Mouse (Mus musculus) hindbrain, embryonic 10.5 days (tissue): Measurements from ENCODE around the gene Abhd12b. TPM values are rescaled to one million over a fixed set of nuclear protein-coding genes. Genes with fewer than 3 reads are reported as not detected.
A peak's percentile ranks its signal among the peaks of the same experiment; 100 is the strongest.
"Not testable (repeated sequence)": the region's sequence is repeated elsewhere in the genome, so short reads cannot be mapped to it uniquely, and the experiment has no call there.

Experiments
- DNase-seq: peaks from one replicate; pipeline ENCODE4 v3.0.0-alpha.2; 2017; ENCODE audit warnings: low spot score
- H3K27ac ChIP-seq: fragments of 300-500 bp; sonication (generic); 2 replicates; pipeline ENCODE4 v1.5.1; 2016; ENCODE audit warnings: mild to moderate bottlenecking, moderate library complexity
- H3K27me3 ChIP-seq: fragments of 300-500 bp; sonication (generic); 2 replicates; pipeline ENCODE4 v1.6.1; 2016; ENCODE audit warnings: mild to moderate bottlenecking; ENCODE audit not compliant: poor library complexity, insufficient read depth, severe bottlenecking
- H3K36me3 ChIP-seq: fragments of 300-500 bp; sonication (generic); 2 replicates; pipeline ENCODE4 v1.6.1; 2016; ENCODE audit warnings: mild to moderate bottlenecking, moderate library complexity
- H3K4me1 ChIP-seq: fragments of 300-500 bp; sonication (generic); replicated peaks from 2 replicates; pipeline ENCODE4 v1.6.1; 2016; ENCODE audit warnings: mild to moderate bottlenecking
- H3K4me3 ChIP-seq: fragments of 300-500 bp; sonication (generic); 2 replicates; pipeline ENCODE4 v1.5.1; 2016; ENCODE audit warnings: mild to moderate bottlenecking, moderate library complexity
- H3K9me3 ChIP-seq: fragments of 300-500 bp; sonication (generic); 2 replicates; pipeline ENCODE4 v1.6.1; 2016; ENCODE audit warnings: mild to moderate bottlenecking, moderate library complexity
- WGBS: fragments of 180-500 bp; shearing (Covaris S2); methylation state at CpG from one replicate; pipeline ENCODE4 v1.1.7; 2016; 5-methylcytosine and 5-hydroxymethylcytosine counted together
- polyA plus RNA-seq: library from polyadenylated mRNA; unstranded; fragments of >200 nt; fragmentation: Nextera tagmentation; extraction: Ambion mirVana; gene quantifications from 2 replicates; pipeline ENCODE4 v1.2.1, GENCODE M21; 2016

The Abhd12b gene
- polyA plus RNA-seq, 1 experiment from 2014 or later: not detected

GRCm38 (mm10) chr12:70144106-70144587 is 9.8 kb upstream of the Abhd12b start:
- H3K9me3 ChIP-seq, H3K27me3 ChIP-seq, H3K36me3 ChIP-seq, H3K4me3 ChIP-seq: not testable (repeated sequence)
- WGBS: 28% methylated on average over 3 of the region's 3 CpGs
- peak overlapping the region; percentile 79 for H3K27ac ChIP-seq
- DNase-seq: peak; percentile 20
- peaks cover 26% of the 10 kb centered on the region for H3K4me1 ChIP-seq

- DNase-seq: peak; percentile 65
These were observed 9.1 kb upstream of the Abhd12b start for GRCm38 (mm10) chr12:70144637-70145448.

GRCm38 (mm10) chr12:70145586-70145985 is 8.4 kb upstream of the Abhd12b start:
- WGBS: 91% methylated on average over 6 of the region's 6 CpGs
- peaks cover 27% of the 10 kb centered on the region for H3K4me1 ChIP-seq
- no peaks in the 10 kb centered on the region for H3K36me3 ChIP-seq
- H3K9me3 ChIP-seq: no peaks in the 10 kb centered on the region
- no peak overlapping the region for H3K4me3 ChIP-seq
- no peak for DNase-seq
- H3K27me3 ChIP-seq: no peaks in the 10 kb centered on the region
- H3K27ac ChIP-seq: no peak overlapping the region

More at GRCm38 (mm10) chr12:70144637-70145448, 9.1 kb upstream of the Abhd12b start:
- peak overlapping the region; percentile 79 for H3K27ac ChIP-seq
- H3K27me3 ChIP-seq: no peaks in the 10 kb centered on the region
- no peak overlapping the region for H3K4me3 ChIP-seq
- no peaks in the 10 kb centered on the region for H3K9me3 ChIP-seq
- 52% methylated on average over 20 of the region's 20 CpGs for WGBS
- H3K36me3 ChIP-seq: no peaks in the 10 kb centered on the region
- H3K4me1 ChIP-seq: peaks cover 27% of the 10 kb centered on the region

- peaks cover 27% of the 10 kb centered on the region for H3K4me1 ChIP-seq
- H3K9me3 ChIP-seq: no peaks in the 10 kb centered on the region
- H3K4me3 ChIP-seq: peak overlapping the region; percentile 40
- peak overlapping the region; percentile 54 for H3K27ac ChIP-seq
- DNase-seq: peak; percentile 33
- 5% methylated on average over 13 of the region's 13 CpGs for WGBS
- H3K36me3 ChIP-seq: no peaks in the 10 kb centered on the region
- H3K27me3 ChIP-seq: no peaks in the 10 kb centered on the region
These were observed 5.8 kb upstream of the Abhd12b start for GRCm38 (mm10) chr12:70147986-70148630.

- H3K36me3 ChIP-seq: no peaks in the 10 kb centered on the region
- peak overlapping the region; percentile 40 for H3K4me3 ChIP-seq
- WGBS: 12% methylated on average over 11 of the region's 11 CpGs
- DNase-seq: peak; percentile 10
- no peaks in the 10 kb centered on the region for H3K9me3 ChIP-seq
- H3K27me3 ChIP-seq: no peaks in the 10 kb centered on the region
- peaks cover 27% of the 10 kb centered on the region for H3K4me1 ChIP-seq
- H3K27ac ChIP-seq: peak overlapping the region; percentile 45; the same call in 1 of the 2 replicates
These were observed 5.2 kb upstream of the Abhd12b start for GRCm38 (mm10) chr12:70148631-70149265.

GRCm38 (mm10) chr12:70156222-70156621 is 2.3 kb downstream of the Abhd12b start:
- no peaks in the 10 kb centered on the region for H3K27me3 ChIP-seq
- no peaks in the 10 kb centered on the region for H3K36me3 ChIP-seq
- H3K4me3 ChIP-seq: no peak overlapping the region
- 80% methylated on average over 6 of the region's 6 CpGs for WGBS
- no peaks in the 10 kb centered on the region for H3K9me3 ChIP-seq
- no peaks in the 10 kb centered on the region; the same call in 1 of the 2 replicates for H3K4me1 ChIP-seq
- DNase-seq: no peak
- H3K27ac ChIP-seq: no peak overlapping the region

GRCm38 (mm10) chr12:70157292-70158066 is 3.5 kb downstream of the Abhd12b start:
- Histone ChIP-seq H3K4me1 (no peaks in the 10 kb centered on the region; the same call in 1 of the 2 replicates), H3K27me3 (no peaks in the 10 kb centered on the region), H3K9me3 (no peaks in the 10 kb centered on the region), H3K36me3 (no peaks in the 10 kb centered on the region), H3K27ac (no peak overlapping the region), H3K4me3 (no peak overlapping the region)
- DNase-seq: no peak
- WGBS: 49% methylated on average over 5 of the region's 5 CpGs

GRCm38 (mm10) chr12:70161057-70161456 is 7.1 kb downstream of the Abhd12b start:
- 84% methylated on average over 5 of the region's 5 CpGs for WGBS

GRCm38 (mm10) chr12:70164741-70165140 is 10.8 kb downstream of the Abhd12b start:
- Histone ChIP-seq H3K4me3 (no peak overlapping the region), H3K4me1 (0 out of 2 replicates have a peak, but pooled peaks cover 7% of the 10 kb centered on the region), H3K27ac (no peak overlapping the region), H3K9me3 (no peaks in the 10 kb centered on the region), H3K27me3 (no peaks in the 10 kb centered on the region), H3K36me3 (no peaks in the 10 kb centered on the region)
- DNase-seq: no peak
- WGBS: 82% methylated on average over 3 of the region's 3 CpGs

More at GRCm38 (mm10) chr12:70161057-70161456, 7.1 kb downstream of the Abhd12b start:
- Histone ChIP-seq H3K36me3 (no peaks in the 10 kb centered on the region), H3K4me1 (peaks cover 7% of the 10 kb centered on the region; the same call in 1 of the 2 replicates), H3K27ac (no peak overlapping the region), H3K9me3 (no peaks in the 10 kb centered on the region), H3K4me3 (no peak overlapping the region), H3K27me3 (no peaks in the 10 kb centered on the region)
- no peak for DNase-seq

- Histone ChIP-seq H3K9me3 (no peaks in the 10 kb centered on the region), H3K4me1 (0 out of 2 replicates have a peak, but pooled peaks cover 7% of the 10 kb centered on the region), H3K27me3 (no peaks in the 10 kb centered on the region), H3K27ac (no peak overlapping the region), H3K36me3 (no peaks in the 10 kb centered on the region), H3K4me3 (no peak overlapping the region)
- 83% methylated on average over 4 of the region's 4 CpGs for WGBS
- no peak for DNase-seq
These were observed 14.0 kb downstream of the Abhd12b start for GRCm38 (mm10) chr12:70167950-70168349.

GRCm38 (mm10) chr12:70169969-70170368 is 16.0 kb downstream of the Abhd12b start:
- Histone ChIP-seq H3K9me3 (no peaks in the 10 kb centered on the region), H3K36me3 (no peaks in the 10 kb centered on the region), H3K4me1 (no peaks in the 10 kb centered on the region), H3K27ac (no peak overlapping the region), H3K27me3 (no peaks in the 10 kb centered on the region), H3K4me3 (no peak overlapping the region)
- WGBS: 83% methylated on average over 1 of the region's 1 CpGs
- DNase-seq: no peak

- not testable (repeated sequence) for H3K27ac ChIP-seq, H3K4me1 ChIP-seq, DNase-seq, H3K4me3 ChIP-seq, H3K27me3 ChIP-seq, H3K36me3 ChIP-seq
- peaks cover 20% of the 10 kb centered on the region; the same call in 1 of the 2 replicates for H3K9me3 ChIP-seq
- 91% methylated on average over 8 of the region's 8 CpGs for WGBS
These were observed 29.6 kb downstream of the Abhd12b start for GRCm38 (mm10) chr12:70183507-70183906.
